Mouse (Mus musculus) forebrain, embryonic 13.5 days (tissue): ENCODE measurements around the gene Nme4. TPM values are rescaled to one million over a fixed set of nuclear protein-coding genes. Genes with fewer than 3 reads are reported as not detected.
"Not testable (repeated sequence)": the region's sequence is repeated elsewhere in the genome, so short reads cannot be mapped to it uniquely, and the experiment has no call there.

Source experiments
- ATAC-seq: fragments of 200-750 bp; cut with Nextera tagmentation; 2 replicates; pipeline ENCODE4 v1.8.0; 2017
- H3K27ac ChIP-seq: fragments of 300-500 bp; sonication (generic); 2 replicates; pipeline ENCODE4 v1.5.1; 2015; ENCODE audit warnings: inconsistent platforms, mild to moderate bottlenecking, moderate library complexity
- H3K27me3 ChIP-seq: fragments of 300-500 bp; sonication (generic); 2 replicates; pipeline ENCODE4 v1.6.1; 2015; ENCODE audit warnings: mild to moderate bottlenecking, inconsistent platforms
- H3K36me3 ChIP-seq: fragments of 300-500 bp; sonication (generic); 2 replicates; pipeline ENCODE4 v1.6.1; 2015; ENCODE audit warnings: mild to moderate bottlenecking, inconsistent platforms; ENCODE audit not compliant: poor library complexity, severe bottlenecking
- H3K4me1 ChIP-seq: fragments of 300-500 bp; sonication (generic); 2 replicates; pipeline ENCODE4 v1.6.1; 2015; ENCODE audit warnings: inconsistent platforms
- H3K4me2 ChIP-seq: fragments of 300-500 bp; sonication (generic); 2 replicates; pipeline ENCODE4 v1.6.1; 2015; ENCODE audit warnings: inconsistent platforms, mild to moderate bottlenecking, moderate library complexity
- H3K4me3 ChIP-seq: fragments of 300-500 bp; sonication (generic); 2 replicates; pipeline ENCODE4 v1.5.1; 2015; ENCODE audit warnings: mild to moderate bottlenecking, inconsistent platforms
- H3K9ac ChIP-seq: fragments of 300-500 bp; sonication (generic); 2 replicates; pipeline ENCODE4 v1.6.1; 2015; ENCODE audit warnings: mild to moderate bottlenecking, inconsistent platforms
- H3K9me3 ChIP-seq: fragments of 300-500 bp; sonication (generic); replicated peaks from 2 replicates; pipeline ENCODE4 v1.6.1; 2016; ENCODE audit warnings: inconsistent platforms
- WGBS: fragments of 180-500 bp; shearing (Covaris S2); methylation state at CpG from one replicate; pipeline ENCODE4 v1.1.7; 2015; 5-methylcytosine and 5-hydroxymethylcytosine counted together
- polyA plus RNA-seq: library from polyadenylated mRNA; unstranded; fragments of >200 nt; fragmentation: Nextera tagmentation; extraction: Ambion mirVana; gene quantifications from 2 replicates; pipeline ENCODE4 v1.2.1, GENCODE M21; 2015

The Nme4 gene
- polyA plus RNA-seq, 1 experiment from 2014 or later: 53.0 TPM

GRCm38 (mm10) chr17:26124560-26124959, 29.2 kb upstream of the Nme4 start:
- peak overlapping the region; percentile 80 for H3K4me2 ChIP-seq
- no peak for ATAC-seq
- H3K4me1 ChIP-seq: peaks cover 22% of the 10 kb centered on the region
- H3K27ac ChIP-seq: no peak overlapping the region
- peak overlapping the region; percentile 90 for H3K9ac ChIP-seq
- WGBS: 91% methylated on average over 7 of the region's 7 CpGs
- H3K9me3 ChIP-seq: no peaks in the 10 kb centered on the region
- H3K4me3 ChIP-seq: peak overlapping the region; percentile 92
- peaks cover 5% of the 10 kb centered on the region; the same call in 1 of the 2 replicates for H3K27me3 ChIP-seq
- peaks cover 46% of the 10 kb centered on the region for H3K36me3 ChIP-seq

- ATAC-seq: peak; percentile 94
- no peaks in the 10 kb centered on the region for H3K9me3 ChIP-seq
Measured at GRCm38 (mm10) chr17:26123267-26123684, 27.9 kb upstream of the Nme4 start, which contains the start of gene Mrpl28. Mrpl28 (plus strand) TSS chr17:26123500.

GRCm38 (mm10) chr17:26122431-26123140, 27.2 kb upstream of the Nme4 start:
- H3K4me3 ChIP-seq: no peak overlapping the region
- peaks cover 26% of the 10 kb centered on the region for H3K36me3 ChIP-seq
- 62% methylated on average over 5 of the region's 5 CpGs for WGBS
- H3K27me3 ChIP-seq: peaks cover 21% of the 10 kb centered on the region
- H3K9me3 ChIP-seq: no peaks in the 10 kb centered on the region
- no peak overlapping the region for H3K4me2 ChIP-seq
- ATAC-seq: 0 out of 2 replicates have a peak, but pooled peaks have one; percentile 16
- H3K4me1 ChIP-seq: peaks cover 22% of the 10 kb centered on the region
- no peak overlapping the region for H3K9ac ChIP-seq
- H3K27ac ChIP-seq: no peak overlapping the region

More at GRCm38 (mm10) chr17:26123267-26123684, 27.9 kb upstream of the Nme4 start, which contains the start of gene Mrpl28:
- Histone ChIP-seq H3K4me1 (peaks cover 22% of the 10 kb centered on the region), H3K9ac (peak within 1 kb of the TSS; percentile 90), H3K27ac (no peak within 1 kb of the TSS), H3K27me3 (peaks cover 15% of the 10 kb centered on the region), H3K4me2 (peak within 1 kb of the TSS; percentile 80), H3K36me3 (peaks cover 33% of the 10 kb centered on the region), H3K4me3 (peak within 1 kb of the TSS; percentile 92)
- under 1% methylated on average over 32 of the region's 32 CpGs for WGBS

- 48% methylated on average over 33 of the region's 33 CpGs for WGBS
- peak; percentile 20; the same call in 1 of the 2 replicates for ATAC-seq
- H3K4me3 ChIP-seq: no peak overlapping the region
- H3K36me3 ChIP-seq: peaks cover under 1% of the 10 kb centered on the region; the same call in 1 of the 2 replicates
- H3K9ac ChIP-seq: no peak overlapping the region
- H3K27ac ChIP-seq: no peak overlapping the region
- no peaks in the 10 kb centered on the region for H3K9me3 ChIP-seq
- H3K4me1 ChIP-seq: peaks cover 19% of the 10 kb centered on the region
- H3K4me2 ChIP-seq: no peak overlapping the region
- peaks cover 45% of the 10 kb centered on the region for H3K27me3 ChIP-seq
Measured at GRCm38 (mm10) chr17:26119766-26120710, 24.6 kb upstream of the Nme4 start.

GRCm38 (mm10) chr17:26116503-26117258, 21.3 kb upstream of the Nme4 start:
- Histone ChIP-seq H3K36me3 (no peaks in the 10 kb centered on the region), H3K27ac (no peak overlapping the region), H3K9ac (no peak overlapping the region), H3K4me2 (no peak overlapping the region), H3K4me1 (peaks cover 9% of the 10 kb centered on the region), H3K4me3 (no peak overlapping the region), H3K9me3 (no peaks in the 10 kb centered on the region), H3K27me3 (peaks cover 68% of the 10 kb centered on the region)
- WGBS: 88% methylated on average over 17 of the region's 17 CpGs
- no peak for ATAC-seq

- WGBS: 63% methylated on average over 3 of the region's 3 CpGs
- no peaks in the 10 kb centered on the region for H3K36me3 ChIP-seq
Measured at GRCm38 (mm10) chr17:26115956-26116487, 20.6 kb upstream of the Nme4 start.

GRCm38 (mm10) chr17:26115205-26115898, 19.9 kb upstream of the Nme4 start:
- 86% methylated on average over 7 of the region's 7 CpGs for WGBS
- no peaks in the 10 kb centered on the region for H3K9me3 ChIP-seq
- H3K27ac ChIP-seq: no peak overlapping the region
- no peak overlapping the region for H3K4me3 ChIP-seq
- no peak overlapping the region for H3K4me2 ChIP-seq
- no peak overlapping the region for H3K9ac ChIP-seq
- H3K36me3 ChIP-seq: no peaks in the 10 kb centered on the region
- H3K27me3 ChIP-seq: peaks cover 80% of the 10 kb centered on the region
- no peak for ATAC-seq
- peaks cover 19% of the 10 kb centered on the region for H3K4me1 ChIP-seq

More at GRCm38 (mm10) chr17:26115956-26116487, 20.6 kb upstream of the Nme4 start:
- H3K4me1 ChIP-seq: peaks cover 14% of the 10 kb centered on the region
- H3K4me2 ChIP-seq: no peak overlapping the region
- no peak overlapping the region for H3K4me3 ChIP-seq
- H3K27ac ChIP-seq: no peak overlapping the region
- no peak overlapping the region for H3K9ac ChIP-seq
- no peak for ATAC-seq
- H3K27me3 ChIP-seq: peaks cover 74% of the 10 kb centered on the region
- H3K9me3 ChIP-seq: no peaks in the 10 kb centered on the region

GRCm38 (mm10) chr17:26114461-26114860, 19.1 kb upstream of the Nme4 start:
- Histone ChIP-seq H3K27me3 (peaks cover 78% of the 10 kb centered on the region), H3K4me1 (peaks cover 19% of the 10 kb centered on the region)
- not testable (repeated sequence) for H3K9me3 ChIP-seq, H3K36me3 ChIP-seq, H3K27ac ChIP-seq, ATAC-seq, H3K4me3 ChIP-seq, H3K4me2 ChIP-seq, H3K9ac ChIP-seq
- 71% methylated on average over 7 of the region's 7 CpGs for WGBS

GRCm38 (mm10) chr17:26114061-26114460, 18.7 kb upstream of the Nme4 start:
- Histone ChIP-seq H3K4me1 (peaks cover 19% of the 10 kb centered on the region), H3K9ac (peak overlapping the region; percentile 85), H3K4me3 (peak overlapping the region; percentile 82), H3K27me3 (peaks cover 74% of the 10 kb centered on the region), H3K27ac (no peak overlapping the region), H3K36me3 (no peaks in the 10 kb centered on the region), H3K4me2 (peak overlapping the region; percentile 95), H3K9me3 (no peaks in the 10 kb centered on the region)
- 0 out of 2 replicates have a peak, but pooled peaks have one; percentile 5 for ATAC-seq
- 12% methylated on average over 8 of the region's 8 CpGs for WGBS

- peaks cover 19% of the 10 kb centered on the region for H3K4me1 ChIP-seq
- H3K4me3 ChIP-seq: peak within 1 kb of the TSS; percentile 82
- H3K27me3 ChIP-seq: peaks cover 70% of the 10 kb centered on the region
- H3K9me3 ChIP-seq: no peaks in the 10 kb centered on the region
- no peak within 1 kb of the TSS for H3K27ac ChIP-seq
- under 1% methylated on average over 52 of the region's 75 CpGs for WGBS
- H3K9ac ChIP-seq: peak within 1 kb of the TSS; percentile 85
- H3K36me3 ChIP-seq: no peaks in the 10 kb centered on the region
- ATAC-seq: peak; percentile 82
- peak within 1 kb of the TSS; percentile 95 for H3K4me2 ChIP-seq
Measured at GRCm38 (mm10) chr17:26113181-26113948, 18.0 kb upstream of the Nme4 start, which contains the start of gene Tmem8. Tmem8 (plus strand) TSS chr17:26113299.
